Mouse (Mus musculus): ENCODE data around the gene Gramd1b. TPM values are rescaled to one million over a fixed set of nuclear protein-coding genes. Genes with fewer than 3 reads are reported as not detected.

Gramd1b gene
- polyA plus RNA-seq, 1 experiment = 41.2 TPM

- no peak for TF ChIP-seq POLR2A (IDR thresholded peaks at IDR 0.05; ENCODE audit: borderline replicate concordance, extremely low read depth, insufficient read depth, insufficient read length, poor library complexity, severe bottlenecking)
- peak; percentile 99 for TF ChIP-seq CTCF (IDR thresholded peaks at IDR 0.05; ENCODE audit: borderline replicate concordance, extremely low read depth, insufficient read depth, insufficient read length)
- DNase-seq (ENCODE audit: low read depth) = peak; percentile 92
Measured at GRCm38 (mm10) chr9:40330609-40331382, 200.4 kb downstream of the Gramd1b start.

GRCm38 (mm10) chr9:40326260-40326915, 204.8 kb downstream of the Gramd1b start:
- TF ChIP-seq POLR2A (IDR thresholded peaks at IDR 0.05; ENCODE audit: borderline replicate concordance, extremely low read depth, insufficient read depth, insufficient read length, poor library complexity, severe bottlenecking) = no peak
- no peak for DNase-seq (ENCODE audit: low read depth)

- TF ChIP-seq CTCF (IDR thresholded peaks at IDR 0.05; ENCODE audit: borderline replicate concordance, extremely low read depth, insufficient read depth, insufficient read length) = no peak
- no peak for TF ChIP-seq POLR2A (IDR thresholded peaks at IDR 0.05; ENCODE audit: borderline replicate concordance, extremely low read depth, insufficient read depth, insufficient read length, poor library complexity, severe bottlenecking)
- no peak for DNase-seq (ENCODE audit: low read depth)
Measured at GRCm38 (mm10) chr9:40324826-40325225, 206.4 kb downstream of the Gramd1b start.

- no peak for DNase-seq (ENCODE audit: low read depth)
- TF ChIP-seq CTCF (IDR thresholded peaks at IDR 0.05; ENCODE audit: borderline replicate concordance, extremely low read depth, insufficient read depth, insufficient read length) = no peak
- no peak for TF ChIP-seq POLR2A (IDR thresholded peaks at IDR 0.05; ENCODE audit: borderline replicate concordance, extremely low read depth, insufficient read depth, insufficient read length, poor library complexity, severe bottlenecking)
Measured at GRCm38 (mm10) chr9:40324232-40324792, 206.9 kb downstream of the Gramd1b start.

- DNase-seq (ENCODE audit: low read depth) = no peak
- TF ChIP-seq CTCF (IDR thresholded peaks at IDR 0.05; ENCODE audit: borderline replicate concordance, extremely low read depth, insufficient read depth, insufficient read length) (no peak), POLR2A (IDR thresholded peaks at IDR 0.05; ENCODE audit: borderline replicate concordance, extremely low read depth, insufficient read depth, insufficient read length, poor library complexity, severe bottlenecking) (no peak)
Measured at GRCm38 (mm10) chr9:40323773-40324172, 207.4 kb downstream of the Gramd1b start.

- no peak for DNase-seq (ENCODE audit: low read depth)
- TF ChIP-seq POLR2A (IDR thresholded peaks at IDR 0.05; ENCODE audit: borderline replicate concordance, extremely low read depth, insufficient read depth, insufficient read length, poor library complexity, severe bottlenecking) (no peak), CTCF (IDR thresholded peaks at IDR 0.05; ENCODE audit: borderline replicate concordance, extremely low read depth, insufficient read depth, insufficient read length) (no peak)
Measured at GRCm38 (mm10) chr9:40323171-40323570, 208.0 kb downstream of the Gramd1b start.

GRCm38 (mm10) chr9:40322372-40322771, 208.8 kb downstream of the Gramd1b start:
- no peak for DNase-seq (ENCODE audit: low read depth)
- no peak for TF ChIP-seq CTCF (IDR thresholded peaks at IDR 0.05; ENCODE audit: borderline replicate concordance, extremely low read depth, insufficient read depth, insufficient read length)

- no peak for DNase-seq (ENCODE audit: low read depth)
- no peak for TF ChIP-seq CTCF (IDR thresholded peaks at IDR 0.05; ENCODE audit: borderline replicate concordance, extremely low read depth, insufficient read depth, insufficient read length)
Measured at GRCm38 (mm10) chr9:40321668-40322003, 209.5 kb downstream of the Gramd1b start.

GRCm38 (mm10) chr9:40320879-40321667, 210.1 kb downstream of the Gramd1b start:
- no peak for DNase-seq (ENCODE audit: low read depth)

GRCm38 (mm10) chr9:40320405-40320804, 210.8 kb downstream of the Gramd1b start:
- TF ChIP-seq CTCF (IDR thresholded peaks at IDR 0.05; ENCODE audit: borderline replicate concordance, extremely low read depth, insufficient read depth, insufficient read length) (no peak), POLR2A (IDR thresholded peaks at IDR 0.05; ENCODE audit: borderline replicate concordance, extremely low read depth, insufficient read depth, insufficient read length, poor library complexity, severe bottlenecking) (no peak)
- DNase-seq (ENCODE audit: low read depth) = no peak

More at GRCm38 (mm10) chr9:40320879-40321667, 210.1 kb downstream of the Gramd1b start:
- TF ChIP-seq CTCF (IDR thresholded peaks at IDR 0.05; ENCODE audit: borderline replicate concordance, extremely low read depth, insufficient read depth, insufficient read length) = no peak
- TF ChIP-seq POLR2A (IDR thresholded peaks at IDR 0.05; ENCODE audit: borderline replicate concordance, extremely low read depth, insufficient read depth, insufficient read length, poor library complexity, severe bottlenecking) = no peak

GRCm38 (mm10) chr9:40318771-40319170, 212.4 kb downstream of the Gramd1b start:
- TF ChIP-seq POLR2A (IDR thresholded peaks at IDR 0.05; ENCODE audit: borderline replicate concordance, extremely low read depth, insufficient read depth, insufficient read length, poor library complexity, severe bottlenecking) (no peak), CTCF (IDR thresholded peaks at IDR 0.05; ENCODE audit: borderline replicate concordance, extremely low read depth, insufficient read depth, insufficient read length) (no peak)

More at GRCm38 (mm10) chr9:40318771-40319170, 212.4 kb downstream of the Gramd1b start:
- DNase-seq (ENCODE audit: low read depth) = no peak

All from brain, embryonic 14.5 days (tissue).